Mouse (Mus musculus) myocyte (in vitro differentiated cells): ENCODE measurements around the gene Pld4.

Experiments
- CEBPB ChIP-seq: IDR thresholded peaks from 2 replicates; pipeline ENCODE4 v1.6.1; 2011; ENCODE audit warnings: mild to moderate bottlenecking, moderate library complexity; ENCODE audit not compliant: poor library complexity, insufficient read depth, severe bottlenecking
- E2F4 ChIP-seq: IDR thresholded peaks from one replicate; pipeline ENCODE4 v1.6.1; 2011; ENCODE audit warnings: mild to moderate bottlenecking, control low read depth, moderate library complexity; ENCODE audit not compliant: insufficient read depth
- MAX ChIP-seq: IDR thresholded peaks from one replicate; pipeline ENCODE4 v1.6.1; 2011; ENCODE audit warnings: low read depth, mild to moderate bottlenecking, control low read depth
- MYOD1 ChIP-seq, 3 experiments: IDR thresholded peaks; one replicate each; pipeline ENCODE4 v1.6.1; 2011; ENCODE audit warnings: control low read depth in 2 of 3, low read depth in 2 of 3, mild to moderate bottlenecking in 2 of 3, moderate library complexity in 1 of 3; ENCODE audit not compliant: insufficient read length in 2 of 3, control insufficient read depth in 1 of 3
- POLR2A ChIP-seq: IDR thresholded peaks from one replicate; pipeline ENCODE4 v1.6.1; 2011; ENCODE audit warnings: low read depth, mild to moderate bottlenecking, control low read depth, moderate library complexity; ENCODE audit not compliant: insufficient read length
- POLR2AphosphoS2 ChIP-seq: IDR thresholded peaks from one replicate; pipeline ENCODE4 v1.6.1; 2011; ENCODE audit warnings: low read depth, control low read depth; ENCODE audit not compliant: insufficient read length
- REST ChIP-seq: IDR thresholded peaks from one replicate; pipeline ENCODE4 v1.6.1; 2011; ENCODE audit warnings: mild to moderate bottlenecking, control low read depth, moderate library complexity; ENCODE audit not compliant: insufficient read depth, insufficient read length
- SRF ChIP-seq: IDR thresholded peaks from one replicate; pipeline ENCODE4 v1.6.1; 2011; ENCODE audit warnings: low read depth; ENCODE audit not compliant: control insufficient read depth, insufficient read length
- TCF12 ChIP-seq: IDR thresholded peaks from one replicate; pipeline ENCODE4 v1.6.1; 2011; ENCODE audit warnings: mild to moderate bottlenecking, control low read depth; ENCODE audit not compliant: poor library complexity, insufficient read depth, severe bottlenecking
- USF1 ChIP-seq: IDR thresholded peaks from one replicate; pipeline ENCODE4 v1.6.1; 2011; ENCODE audit warnings: low read depth, mild to moderate bottlenecking, control low read depth, moderate library complexity

- TF ChIP-seq REST (no peak), POLR2A (no peak), SRF (no peak), MAX (no peak), CEBPB (no peak), TCF12 (no peak), POLR2AphosphoS2 (no peak), E2F4 (no peak), MYOD1 (IDR thresholded peaks at IDR 0.05; ENCODE audit: control insufficient read depth in 1 of 3, insufficient read length in 2 of 3, low read depth in 2 of 3) (no peak), USF1 (no peak)
Observed at GRCm38 (mm10) chr12:112718995-112719394, 41.5 kb upstream of the Pld4 start.
